Mouse (Mus musculus) regulatory T cell (primary cell): Measurements from ENCODE around the gene Herc4.
"Not testable (repeated sequence)": the region's sequence is repeated elsewhere in the genome, so short reads cannot be mapped to it uniquely, and the experiment has no call there.

ENCODE experiments used
- in situ Hi-C: fragments of 300-600 bp; cut with MboI, MseI; formaldehyde crosslinking; loops from one replicate; pipeline ENCODE4 v1.15.1; 2025; ENCODE audit warnings: high pct_unique_total_duplicates

The Herc4 gene

GRCm38 (mm10) chr10:63351099-63351498 lies 107.5 kb downstream of the Herc4 start:
- in situ Hi-C loops: not testable (repeated sequence)

GRCm38 (mm10) chr10:63352111-63352510 lies 108.5 kb downstream of the Herc4 start:
- in situ Hi-C loops: no loop called here

GRCm38 (mm10) chr10:63360502-63360901 lies 116.9 kb downstream of the Herc4 start:
- in situ Hi-C loops: no loop called here

- in situ Hi-C loops: no loop called here
Measured at GRCm38 (mm10) chr10:63365918-63366455, 122.4 kb downstream of the Herc4 start.

- in situ Hi-C loops: no loop called here
Measured at GRCm38 (mm10) chr10:63367386-63367785, 123.8 kb downstream of the Herc4 start.
